Mouse (Mus musculus): ENCODE results near the gene Fancb. TPM values are rescaled to one million over a fixed set of nuclear protein-coding genes. Genes with fewer than 3 reads are reported as not detected.

Fancb gene
- polyA plus RNA-seq, 1 experiment, result 0.38 TPM

DNA sequence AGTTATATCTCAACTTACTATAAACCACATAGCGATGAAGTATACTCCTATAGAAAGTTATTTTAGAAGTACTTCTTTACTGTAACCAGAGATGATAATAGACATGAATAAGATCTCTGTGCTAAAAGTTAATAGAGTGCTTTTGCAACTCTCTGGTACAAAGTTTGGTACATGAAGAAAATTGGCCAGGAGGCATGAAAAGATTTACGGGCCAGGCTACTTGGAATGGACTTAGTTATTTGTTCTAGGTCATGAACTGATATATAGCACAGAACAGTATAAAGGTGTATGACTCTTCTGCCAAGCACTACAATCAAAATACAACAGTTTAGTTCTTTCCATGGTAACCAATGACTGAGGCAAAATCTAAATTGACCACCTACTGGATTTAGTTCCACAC, 1.5 kb upstream of the Fancb start:
- TF ChIP-seq CTCF (conservative IDR thresholded peaks at IDR 0.05; ENCODE audit: insufficient read depth, insufficient read length, low read depth, low read length), result no peak
- no peak for TF ChIP-seq POLR2A (IDR thresholded peaks at IDR 0.05; ENCODE audit: low read depth, low read length)
- Histone ChIP-seq H3K4me3 (ENCODE audit: insufficient read depth, low read depth, low read length) (no peak overlapping the region), H3K4me1 (ENCODE audit: control insufficient read depth, insufficient read depth, low read length) (peaks cover 5% of the 10 kb centered on the region; the same call in 1 of the 2 replicates), H3K36me3 (ENCODE audit: control insufficient read depth, insufficient read depth, low read length) (no peaks in the 10 kb centered on the region), H3K27me3 (replicated peaks; ENCODE audit: control insufficient read depth, insufficient read depth, low read length) (no peaks in the 10 kb centered on the region), H3K27ac (ENCODE audit: insufficient read depth, low read depth, low read length) (no peak overlapping the region)
- no peak for DNase-seq
- 76% methylated on average over 2 of the region's 2 CpGs for WGBS

DNA sequence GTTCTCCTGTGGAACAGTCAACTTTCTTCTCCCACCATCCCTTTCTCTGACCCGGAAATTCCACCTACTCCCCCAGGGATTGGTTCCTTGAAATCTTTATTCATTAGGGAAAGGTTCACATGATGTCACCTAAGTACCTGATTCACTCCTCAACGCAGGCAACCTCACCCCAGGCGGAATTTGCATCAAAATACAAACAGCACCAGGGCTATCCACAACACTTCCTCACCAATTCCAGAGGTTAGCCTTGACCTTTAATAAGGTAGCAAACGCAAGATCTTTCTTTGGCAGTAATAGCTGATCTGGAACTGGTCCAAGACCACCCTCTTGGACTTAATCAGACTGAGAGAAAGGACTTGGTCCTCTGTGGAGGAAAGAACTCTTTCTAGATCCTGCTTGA, 22.7 kb downstream of the Fancb start:
- DNase-seq, result peak; percentile 2
- no peaks in the 10 kb centered on the region for H3K36me3 ChIP-seq (ENCODE audit: control insufficient read depth, insufficient read depth, low read length)
- no peak overlapping the region for H3K4me3 ChIP-seq (ENCODE audit: insufficient read depth, low read depth, low read length)
- TF ChIP-seq CTCF (conservative IDR thresholded peaks at IDR 0.05; ENCODE audit: insufficient read depth, insufficient read length, low read depth, low read length) (no peak), POLR2A (IDR thresholded peaks at IDR 0.05; ENCODE audit: low read depth, low read length) (no peak)
- H3K4me1 ChIP-seq (ENCODE audit: control insufficient read depth, insufficient read depth, low read length), result no peaks in the 10 kb centered on the region
- H3K27me3 ChIP-seq (replicated peaks; ENCODE audit: control insufficient read depth, insufficient read depth, low read length), result no peaks in the 10 kb centered on the region
- 41% methylated on average over 4 of the region's 4 CpGs for WGBS
- H3K27ac ChIP-seq (ENCODE audit: insufficient read depth, low read depth, low read length), result no peak overlapping the region

DNA sequence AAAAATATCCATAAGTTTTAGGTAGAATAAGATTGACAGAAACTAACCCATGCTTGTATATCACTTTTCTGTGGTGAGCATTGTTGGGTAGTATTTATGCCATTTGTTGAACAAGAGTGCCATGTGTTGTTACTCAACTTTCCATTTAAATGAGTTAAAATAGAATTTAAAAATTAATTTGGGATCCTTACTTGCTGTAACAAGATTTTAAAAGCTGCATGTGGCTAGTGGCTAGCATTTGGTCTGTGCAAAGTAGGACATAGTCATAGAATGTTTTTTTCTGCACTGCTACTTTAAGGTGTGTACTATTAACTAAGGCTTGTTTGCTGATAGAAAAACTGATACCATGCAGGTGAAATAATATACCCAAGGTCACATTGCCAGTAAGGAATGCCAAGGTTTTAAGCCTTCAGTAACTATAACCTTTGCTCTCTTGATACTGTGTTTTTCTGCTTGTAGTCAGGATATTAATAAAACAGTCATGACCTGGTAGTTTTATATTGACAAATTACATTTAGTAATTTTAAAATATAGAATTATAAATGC, 24.5 kb downstream of the Fancb start, which contains the start of gene Gm17604:
Gene Gm17604, minus strand, starts transcription at position 51 of the 546 bp plus-strand sequence.
- Histone ChIP-seq H3K4me3 (ENCODE audit: insufficient read depth, low read depth, low read length) (no peak within 1 kb of the TSS), H3K27me3 (replicated peaks; ENCODE audit: control insufficient read depth, insufficient read depth, low read length) (no peaks in the 10 kb centered on the region), H3K36me3 (ENCODE audit: control insufficient read depth, insufficient read depth, low read length) (no peaks in the 10 kb centered on the region), H3K4me1 (ENCODE audit: control insufficient read depth, insufficient read depth, low read length) (no peaks in the 10 kb centered on the region), H3K27ac (ENCODE audit: insufficient read depth, low read depth, low read length) (no peak within 1 kb of the TSS)
- no peak for DNase-seq
- TF ChIP-seq CTCF (conservative IDR thresholded peaks at IDR 0.05; ENCODE audit: insufficient read depth, insufficient read length, low read depth, low read length), result no peak
- no peak for TF ChIP-seq POLR2A (IDR thresholded peaks at IDR 0.05; ENCODE audit: low read depth, low read length)

Other genes with a start within 250 kb of the Fancb start
- 6.0 and 6.6 TPM in 2 replicates for gene Mospd2, start 217 bp upstream of the Fancb start, polyA plus RNA-seq (2012; rRNA removed)
- not detected in 2 replicates for gene Gm17604, start 24.2 kb downstream of the Fancb start, polyA plus RNA-seq (2012; rRNA removed)

All from kidney, adult 2 months (tissue).